35 mouse cellular contexts compared by ENCODE assay signal in the genomic region with DNA sequence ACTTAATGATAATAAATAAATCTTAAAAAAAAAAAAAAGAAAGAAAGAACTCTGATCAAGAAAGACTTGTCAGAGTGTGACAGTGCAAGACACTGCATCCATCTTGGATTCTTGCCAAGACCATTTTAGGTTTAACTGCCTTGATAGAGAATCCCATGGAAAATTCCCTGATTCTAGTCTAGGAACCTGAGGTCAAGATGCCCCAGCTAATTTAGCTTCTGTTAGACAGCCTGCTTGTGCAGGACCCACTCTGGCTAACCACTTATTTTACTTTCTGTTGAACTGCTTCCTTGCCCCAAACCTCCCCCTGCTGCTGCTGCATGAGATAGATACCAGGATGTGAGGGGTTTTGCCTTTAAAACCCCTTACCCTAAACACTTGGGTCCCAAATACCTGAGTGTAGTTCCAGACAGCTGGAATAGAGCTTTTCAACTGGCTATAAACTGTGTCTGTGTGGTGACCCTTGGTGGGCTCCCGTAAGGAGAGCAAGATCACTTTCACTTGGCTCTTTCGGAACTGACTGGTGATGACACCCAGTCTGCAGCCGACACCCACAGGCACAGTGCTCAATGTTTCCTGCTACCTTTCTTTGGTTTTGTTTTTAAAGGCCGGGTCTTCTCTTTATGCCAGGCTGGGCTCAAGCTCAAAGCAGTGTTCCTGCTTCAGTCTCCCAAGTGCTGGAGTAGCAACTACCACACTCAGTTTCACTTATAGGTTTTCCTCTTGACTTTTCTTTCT. TPM values are rescaled to one million over a fixed set of nuclear protein-coding genes. Genes with fewer than 3 reads are reported as not detected.
DNase-seq lines count a peak whose midpoint lies in the region; ATAC-seq and TF ChIP-seq lines count a peak whose summit lies in the region.
"Had no signal": no experiment of that assay in that cellular context is flagged by ENCODE, and none has a peak within 500 bp of the region (broad histone marks: within the 10 kb centered on the region; RNA-seq: fewer than 3 reads in every experiment).

No protein-coding gene starts in this region.

- no peaks in the 10 kb centered on the region; the same call in 1 of the 2 replicates for H3K4me1 ChIP-seq in liver, adult 2 months (ENCODE audit: control insufficient read depth, insufficient read depth, low read length)
- peaks cover 0 to 9% of the 10 kb centered on the region in 2 experiments; a peak in 2 of 4 replicates for H3K4me1 ChIP-seq in MEL (ENCODE audit: control insufficient read depth in 1 of 2, insufficient read depth in 2 of 2, low read length in 2 of 2)
- H3K4me1 ChIP-seq: embryonic facial prominence, embryonic 13.5 days; forebrain, embryonic 10.5 days; forebrain, embryonic 15.5 days; hindbrain, embryonic 10.5 days; hindbrain, embryonic 15.5 days; limb, embryonic 13.5 days; liver, embryonic 13.5 days; neural tube, embryonic 13.5 days; stomach, embryonic 15.5 days had no signal

- peak; percentile 16 for DNase-seq in liver, adult 2 months (ENCODE audit: extremely low read depth, low read depth, low spot score)
- no peak for DNase-seq in liver
- DNase-seq in CD4-positive, CD25-positive, alpha-beta regulatory T cell, adult 2 months (ENCODE audit: low read depth, low spot score) = peak; percentile 68
- DNase-seq in MEL (ENCODE audit: low read depth, low spot score) = no peak
- DNase-seq in frontal cortex, postnatal 10 days (ENCODE audit: low spot score in 2 of 2) = no peak
- no peak for DNase-seq in layer of hippocampus, adult 11-12 months (ENCODE audit: low spot score)
- DNase-seq: adrenal gland, postnatal 14 days; cerebellum, adult 11-12 months; cerebellum, postnatal 10 days; gastrocnemius, postnatal 14 days; heart, postnatal 14 days; kidney, adult 9 months; kidney, postnatal 25 days; liver, embryonic 13.5 days; lung, adult 18-20 months had no signal

- H3K27me3 ChIP-seq in liver, adult 2 months (ENCODE audit: control insufficient read depth, insufficient read depth, low read length) = no peaks in the 10 kb centered on the region
- no peaks in the 10 kb centered on the region for H3K27me3 ChIP-seq in MEL (ENCODE audit: control insufficient read depth in 1 of 2, insufficient read depth in 2 of 2, low read length in 2 of 2)
- H3K27me3 ChIP-seq: embryonic facial prominence, embryonic 13.5 days; forebrain, embryonic 15.5 days; hindbrain, embryonic 15.5 days; limb, embryonic 13.5 days; liver, embryonic 13.5 days; neural tube, embryonic 13.5 days; stomach, embryonic 15.5 days had no signal

- TF ChIP-seq CTCF in liver, adult 2 months (IDR thresholded peaks at IDR 0.05; ENCODE audit: low read depth, low read length) = no peak
- TF ChIP-seq CTCF in MEL (IDR thresholded peaks at IDR 0.05 in 2 of 3, conservative IDR thresholded peaks at IDR 0.05 in 1 of 3; ENCODE audit: control insufficient read depth in 1 of 3, insufficient read depth in 1 of 3, low read depth in 2 of 3, low read length in 3 of 3, poor library complexity in 1 of 3, severe bottlenecking in 1 of 3) = 0 out of 6 replicates have a peak, but pooled peaks of 1 of the 3 experiments have one; percentile 3

- ATAC-seq in inflammation-experienced regulatory T-cells, adult 6 months = peak; percentile 79
- ATAC-seq: forebrain, embryonic 15.5 days; intestine, embryonic 16.5 days had no signal

- H3K27ac ChIP-seq in liver, adult 2 months (replicated peaks; ENCODE audit: insufficient read depth, low read depth, low read length) = no peak overlapping the region
- H3K27ac ChIP-seq in MEL (ENCODE audit: control insufficient read depth, low read depth, low read length) = no peak overlapping the region
- H3K27ac ChIP-seq: embryonic facial prominence, embryonic 13.5 days; forebrain, embryonic 10.5 days; forebrain, embryonic 15.5 days; hindbrain, embryonic 10.5 days; hindbrain, embryonic 15.5 days; limb, embryonic 13.5 days; liver, embryonic 13.5 days; neural tube, embryonic 13.5 days; stomach, embryonic 15.5 days had no signal

- peaks cover 19% of the 10 kb centered on the region for H3K36me3 ChIP-seq in liver, adult 2 months (ENCODE audit: control insufficient read depth, insufficient read depth, low read length)
- H3K36me3 ChIP-seq in MEL (ENCODE audit: control insufficient read depth in 1 of 2, insufficient read depth in 2 of 2, low read length in 2 of 2) = peaks cover 3 to 10% of the 10 kb centered on the region in 2 experiments

- no peak overlapping the region for H3K4me3 ChIP-seq in liver, adult 2 months (ENCODE audit: insufficient read depth, low read depth, low read length)
- H3K4me3 ChIP-seq in MEL (ENCODE audit: control insufficient read depth in 1 of 2, insufficient read depth in 1 of 2, low read depth in 2 of 2, low read length in 2 of 2) = no peak overlapping the region
- H3K4me3 ChIP-seq: embryonic facial prominence, embryonic 13.5 days; forebrain, embryonic 10.5 days; forebrain, embryonic 15.5 days; hindbrain, embryonic 10.5 days; hindbrain, embryonic 15.5 days; limb, embryonic 13.5 days; liver, embryonic 13.5 days; myocyte; neural tube, embryonic 13.5 days; stomach, embryonic 15.5 days had no signal

- no peak overlapping the region for H3K9ac ChIP-seq in liver, adult 2 months (ENCODE audit: low read depth, low read length)
- no peak overlapping the region for H3K9ac ChIP-seq in MEL (ENCODE audit: control insufficient read depth, low read depth, low read length, poor library complexity, severe bottlenecking)
- H3K9ac ChIP-seq: embryonic facial prominence, embryonic 13.5 days; forebrain, embryonic 15.5 days; hindbrain, embryonic 15.5 days; limb, embryonic 13.5 days; liver, embryonic 13.5 days; neural tube, embryonic 13.5 days; stomach, embryonic 15.5 days had no signal

- TF ChIP-seq POLR2A in liver, adult 2 months (IDR thresholded peaks at IDR 0.05; ENCODE audit: extremely low read depth, insufficient read depth, low read length) = no peak
- TF ChIP-seq POLR2A in MEL (IDR thresholded peaks at IDR 0.05; ENCODE audit: control insufficient read depth in 1 of 2, insufficient read depth in 1 of 2, low read depth in 1 of 2, low read length in 2 of 2, poor library complexity in 1 of 2) = no peak

- WGBS in liver, adult 2 months = 91% methylated on average over 4 of the region's 4 CpGs

- H3K79me2 ChIP-seq in liver, adult 2 months (ENCODE audit: control insufficient read depth, insufficient read depth, low read length) = peaks cover 3% of the 10 kb centered on the region; the same call in 1 of the 2 replicates
- H3K79me2 ChIP-seq in MEL (ENCODE audit: control insufficient read depth, insufficient read depth, low read length, poor library complexity) = no peaks in the 10 kb centered on the region; the same call in 1 of the 2 replicates

- no peak for TF ChIP-seq RAD21 in MEL (IDR thresholded peaks at IDR 0.05; ENCODE audit: low read depth, low read length)

- TF ChIP-seq EP300 in MEL (IDR thresholded peaks at IDR 0.05; ENCODE audit: low read depth in 1 of 2, low read length in 2 of 2) = no peak

- no peaks in the 10 kb centered on the region for H3K9me3 ChIP-seq in MEL (replicated peaks; ENCODE audit: insufficient read depth, low read length)
- H3K9me3 ChIP-seq: embryonic facial prominence, embryonic 13.5 days; forebrain, embryonic 10.5 days; forebrain, embryonic 15.5 days; hindbrain, embryonic 10.5 days; hindbrain, embryonic 15.5 days; limb, embryonic 13.5 days; liver, embryonic 13.5 days; neural tube, embryonic 13.5 days; stomach, embryonic 15.5 days had no signal

TF ChIP-seq in MEL, 35 proteins besides CTCF, POLR2A, EP300 and RAD21:
- TF ChIP-seq ZNF384 (IDR thresholded peaks at IDR 0.05; ENCODE audit: low read depth, low read length) = peak; percentile 52
- no peak for TF ChIP-seq KAT2A (conservative IDR thresholded peaks at IDR 0.05; ENCODE audit: low read depth, low read length)

RNA-seq across cellular contexts. Expression of gene Pisd, which starts 17.6 kb away (rescaled TPM):
- 25.2 and 30.8 TPM in 2 replicates for total RNA-seq in liver, adult 2 months (2014; rRNA removed)
- 40.6 and 45.6 TPM in 2 replicates for polyA plus RNA-seq in liver, adult 2 months (2012; rRNA removed)
- 57.4 and 59.5 TPM in 2 replicates for total RNA-seq in MEL (2012; rRNA removed)
- polyA plus RNA-seq in MEL (2012; ENCODE audit: insufficient read depth in 1 of 2, insufficient read length in 2 of 2, low read depth in 1 of 2, low replicate concordance in 2 of 2, missing spikeins in 1 of 2) = 10 to 100 TPM; 70.1 to 76.3 TPM
- 10 to 100 TPM; 39.5 to 87.1 (median 84.9) TPM for polyA plus RNA-seq in inflammation-experienced regulatory T-cells, adult 6 months (2017; shearing (Covaris generic))

RNA-seq across cellular contexts. Expression of gene Gm20671, which starts 59.1 kb away (rescaled TPM):
- not detected in 2 replicates for total RNA-seq in liver, adult 2 months (2014; rRNA removed)
- polyA plus RNA-seq in liver, adult 2 months (2012; rRNA removed) = 2.3 and 3.2 TPM in 2 replicates
- total RNA-seq in MEL (2012; rRNA removed) = not detected in 2 replicates
- 1 to 10 TPM in 1 of 2 experiments, not detected in 1; 7.3 TPM for polyA plus RNA-seq in MEL (2012; ENCODE audit: insufficient read depth in 1 of 2, insufficient read length in 2 of 2, low read depth in 1 of 2, low replicate concordance in 2 of 2, missing spikeins in 1 of 2)
- not detected for polyA plus RNA-seq in inflammation-experienced regulatory T-cells, adult 6 months (2017; shearing (Covaris generic))
- total RNA-seq: adrenal gland, postnatal 14 days; common myeloid progenitor, adult 5-6 weeks; gastrocnemius, postnatal 14 days; heart, postnatal 14 days; layer of hippocampus, adult 8-10 months; layer of hippocampus, postnatal 25 days; left cerebral cortex, adult 8-10 months; left cerebral cortex, postnatal 36 days had no signal
- polyA plus RNA-seq: embryonic facial prominence, embryonic 13.5 days; forebrain, embryonic 10.5 days; forebrain, embryonic 15.5 days; heart, embryonic 14.5 days; hindbrain, embryonic 10.5 days; hindbrain, embryonic 15.5 days; intestine, embryonic 16.5 days; limb, embryonic 13.5 days; liver, embryonic 13.5 days; midbrain, embryonic 11.5 days; midbrain, postnatal 0 days; myocyte; neural tube, embryonic 13.5 days; stomach, embryonic 15.5 days; urinary bladder, adult 2 months had no signal

Comparison
In these comparisons a context has a peak if more than half of its experiments do, and no peak if none do; other contexts are left out.
1. DNase-seq: peak in liver, adult 2 months (single experiment) and CD4-positive, CD25-positive, alpha-beta regulatory T cell, adult 2 months (single experiment); none in liver (single experiment), MEL (single experiment), frontal cortex, postnatal 10 days (0 of 2) and layer of hippocampus, adult 11-12 months (single experiment).